Mouse (Mus musculus) C3H10T1/2 (cell line): ENCODE results near the gene Gm4559. TPM values are rescaled to one million over a fixed set of nuclear protein-coding genes. Genes with fewer than 3 reads are reported as not detected.

Experiments used
- polyA plus RNA-seq, 2 experiments: library from polyadenylated mRNA; unstranded; fragments of >200 nt; fragmentation: generic; extraction: Trizol; gene quantifications; one replicate each; pipeline ENCODE4 v1.2.1; 2012; ENCODE audit warnings: missing spikeins in 2 of 2

Gm4559 gene
- not detected for polyA plus RNA-seq

DNA sequence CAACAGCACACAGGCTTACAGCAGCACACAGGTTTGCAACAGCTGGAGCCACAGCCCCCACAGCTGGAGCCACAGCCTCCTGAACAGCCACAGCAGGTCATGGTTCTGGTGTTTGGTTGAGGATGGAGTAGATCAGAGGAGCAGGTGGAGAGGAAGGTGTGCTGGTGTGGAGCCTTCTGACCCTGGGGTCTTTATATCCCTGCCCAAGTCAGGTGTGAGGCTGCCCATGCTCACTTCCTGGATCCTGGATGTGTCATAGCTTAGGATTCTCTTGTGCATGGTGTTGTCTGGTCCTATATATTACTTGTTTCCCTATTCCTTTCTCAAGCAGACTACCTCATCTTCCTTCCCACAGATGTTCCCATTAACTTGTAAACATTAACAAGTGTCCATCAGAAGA, at the start of gene Gm4559:
Gene Gm4559, minus strand, starts transcription at position 101 of the 400 bp plus-strand sequence.

GRCm38 (mm10) chr7:142303249-142303648, 29.1 kb upstream of the Gm4559 start, which contains the start of gene Krtap5-4:
Krtap5-4 (plus strand) TSS chr7:142303549.

GRCm38 (mm10) chr7:142297018-142297417, 22.9 kb upstream of the Gm4559 start, which contains the start of gene Krtap5-1:
Krtap5-1 (minus strand) TSS chr7:142297118.

DNA sequence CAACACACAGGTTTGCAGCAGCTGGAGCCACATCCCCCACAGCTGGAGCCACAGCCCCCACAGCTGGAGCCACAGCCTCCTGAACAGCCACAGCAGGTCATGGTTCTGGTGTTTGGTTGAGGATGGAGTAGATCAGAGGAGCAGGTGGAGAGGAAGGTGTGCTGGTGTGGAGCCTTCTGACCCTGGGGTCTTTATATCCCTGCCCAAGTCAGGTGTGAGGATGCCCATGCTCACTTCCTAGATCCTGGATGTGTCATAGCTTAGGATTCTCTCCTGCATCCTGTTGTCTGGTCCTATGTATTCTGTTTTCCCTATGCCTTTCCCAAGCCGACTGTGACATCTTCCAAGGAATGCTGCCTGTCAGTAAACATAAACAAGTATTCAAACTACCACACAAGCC, 15.9 kb downstream of the Gm4559 start, which contains the start of gene Gm2431:
Gene Gm2431, minus strand, starts transcription at position 101 of the 400 bp plus-strand sequence.

GRCm38 (mm10) chr7:142240978-142241377, 33.2 kb downstream of the Gm4559 start, which contains the start of gene Gm40460:
Gm40460 (minus strand) TSS chr7:142241078.

DNA sequence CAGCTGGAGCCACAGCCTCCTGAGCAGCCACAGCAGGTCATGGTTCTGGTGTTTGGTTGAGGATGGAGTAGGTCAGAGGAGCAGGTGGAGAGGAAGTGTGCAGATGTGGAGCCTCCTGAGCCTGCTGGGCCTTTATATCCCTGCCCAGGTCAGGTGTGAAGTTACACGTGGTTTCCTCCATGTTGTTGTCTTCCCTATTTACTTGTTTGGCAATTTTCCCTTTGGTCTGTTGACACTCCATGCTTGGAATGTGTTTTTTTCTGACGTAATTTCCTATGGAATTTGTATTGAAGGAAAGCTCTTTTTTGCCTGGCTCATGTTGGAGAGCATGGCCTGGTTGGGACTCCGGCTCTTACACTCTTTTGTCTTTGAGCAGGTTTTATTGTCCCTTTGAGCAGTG, 44.3 kb downstream of the Gm4559 start, which contains the start of gene Krtap5-5:
Gene Krtap5-5, minus strand, starts transcription at position 101 of the 400 bp plus-strand sequence.

Other genes starting within 250 kb of the Gm4559 start
- 10 to 100 TPM; 15.6 to 37.1 TPM for gene Mob2, start 213.3 kb downstream of the Gm4559 start, polyA plus RNA-seq
- gene Dusp8, start 178.5 kb downstream of the Gm4559 start, polyA plus RNA-seq: under 1 TPM; 0.79 to 0.83 TPM
- not detected for gene Gm45618, start 153.6 kb downstream of the Gm4559 start, polyA plus RNA-seq
- not detected for gene Gm39115, start 138.3 kb downstream of the Gm4559 start, polyA plus RNA-seq
- gene Gm45337, start 129.8 kb downstream of the Gm4559 start, polyA plus RNA-seq: not detected
- gene Gm29735, start 117.2 kb downstream of the Gm4559 start, polyA plus RNA-seq: not detected
- not detected for gene Gm4553, start 108.6 kb downstream of the Gm4559 start, polyA plus RNA-seq
- gene Krtap5-2, start 98.4 kb downstream of the Gm4559 start, polyA plus RNA-seq: not detected
- not detected for gene Gm10153, start 84.0 kb downstream of the Gm4559 start, polyA plus RNA-seq
- gene Krtap5-3, start 73.0 kb downstream of the Gm4559 start, polyA plus RNA-seq: not detected
- gene Gm7579, start 62.5 kb downstream of the Gm4559 start, polyA plus RNA-seq: not detected
- gene Krtap5-5, start 44.4 kb downstream of the Gm4559 start, polyA plus RNA-seq: not detected
- not detected for gene Gm40460, start 33.3 kb downstream of the Gm4559 start, polyA plus RNA-seq
- gene Gm2431, start 16.0 kb downstream of the Gm4559 start, polyA plus RNA-seq: not detected
- gene Krtap5-1, start 22.8 kb upstream of the Gm4559 start, polyA plus RNA-seq: not detected
- gene Krtap5-4, start 29.2 kb upstream of the Gm4559 start, polyA plus RNA-seq: not detected
- gene Ifitm10, start 99.4 kb upstream of the Gm4559 start, polyA plus RNA-seq: 1 to 10 TPM; 2.0 to 4.2 TPM
- gene Gm49369, start 108.3 kb upstream of the Gm4559 start, polyA plus RNA-seq: under 1 TPM; 0.12 to 0.13 TPM
- gene Ctsd, start 113.7 kb upstream of the Gm4559 start, polyA plus RNA-seq: 100 to 1,000 TPM; 348 to 485 TPM
- gene Syt8, start 160.5 kb upstream of the Gm4559 start, polyA plus RNA-seq: 1 to 10 TPM; 1.6 TPM
- 1 to 10 TPM in 1 of 2 experiments, under 1 TPM in 1; 0.35 to 2.5 TPM for gene Tnni2, start 167.4 kb upstream of the Gm4559 start, polyA plus RNA-seq
- 10 to 100 TPM; 10.9 to 46.7 TPM for gene Lsp1, start 186.4 kb upstream of the Gm4559 start, polyA plus RNA-seq
- 1 to 10 TPM in 1 of 2 experiments, under 1 TPM in 1; 0.05 to 2.6 TPM for gene Tnnt3, start 224.5 kb upstream of the Gm4559 start, polyA plus RNA-seq